Mouse (Mus musculus): ENCODE data around the gene Adamtsl1. TPM values are rescaled to one million over a fixed set of nuclear protein-coding genes. Genes with fewer than 3 reads are reported as not detected.

Gene Adamtsl1
- polyA plus RNA-seq, 1 experiment from 2014 or later, result 0.38 TPM

DNA sequence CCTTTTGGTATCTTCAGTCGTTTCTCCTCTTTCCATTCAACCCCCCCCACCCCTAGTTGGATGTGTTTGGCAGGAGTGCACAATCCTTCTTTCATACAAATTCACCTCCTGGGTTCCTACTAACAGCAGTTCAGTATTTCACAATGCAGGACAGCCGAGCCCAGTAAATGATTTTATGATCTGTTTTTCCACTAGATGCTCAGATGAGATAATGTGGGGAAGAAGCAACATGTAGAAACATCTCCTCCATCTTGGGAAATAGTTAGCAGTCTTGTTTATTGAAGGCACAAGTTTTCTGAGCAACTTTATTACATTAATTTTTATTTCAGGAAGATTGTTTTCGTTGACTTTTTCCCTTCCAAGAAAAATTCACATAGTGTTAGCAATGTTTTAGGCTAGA is 40.7 kb downstream of the Adamtsl1 start:
- 54% methylated on average over 3 of the region's 3 CpGs for WGBS (ENCODE audit: insufficient replicate concordance)
- DNase-seq, result no peak

DNA sequence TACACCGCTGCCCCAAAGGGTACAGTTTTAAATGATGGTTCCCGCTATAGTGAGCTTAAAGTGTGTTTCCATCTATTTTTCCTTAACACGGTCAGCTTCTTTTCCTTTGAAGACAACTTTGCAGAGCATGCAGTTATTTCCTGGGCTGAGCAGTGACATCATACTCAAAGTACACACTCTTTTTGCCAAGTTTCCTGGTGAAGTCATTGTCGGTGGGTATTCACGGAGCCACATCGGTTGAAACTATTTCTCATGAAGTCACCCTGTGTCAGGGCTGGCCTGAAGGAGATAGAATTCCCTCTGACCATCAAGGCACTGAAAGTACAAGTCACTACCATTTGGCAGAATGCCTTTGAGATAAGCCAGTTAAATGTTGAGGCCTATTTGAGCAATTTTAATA is 45.8 kb downstream of the Adamtsl1 start:
- no peak for TF ChIP-seq EP300 (IDR thresholded peaks at IDR 0.05; ENCODE audit: low read depth)
- TF ChIP-seq CTCF (IDR thresholded peaks at IDR 0.05; ENCODE audit: low read depth), result no peak
- Histone ChIP-seq H3K4me3 (ENCODE audit: low read depth, low read length) (no peak overlapping the region), H3K9ac (replicated peaks) (no peak overlapping the region), H3K4me1 (ENCODE audit: insufficient read depth) (no peaks in the 10 kb centered on the region), H3K27ac (ENCODE audit: low read depth) (no peak overlapping the region), H3K36me3 (replicated peaks; ENCODE audit: insufficient read depth, low read length) (no peaks in the 10 kb centered on the region), H3K27me3 (ENCODE audit: insufficient read depth, low read length) (no peaks in the 10 kb centered on the region), H3K9me3 (ENCODE audit: low read length) (no peaks in the 10 kb centered on the region), H3K4me2 (ENCODE audit: low read depth, low read length) (no peak overlapping the region)
- ATAC-seq (no peak), DNase-seq (no peak)
- WGBS (ENCODE audit: insufficient replicate concordance), result 73% methylated on average over 6 of the region's 6 CpGs

More for the DNA sequence above, 40.7 kb downstream of the Adamtsl1 start:
- ATAC-seq, result no peak
- H3K27ac ChIP-seq (ENCODE audit: low read depth), result no peak overlapping the region
- H3K4me1 ChIP-seq (ENCODE audit: insufficient read depth), result no peaks in the 10 kb centered on the region
- no peak overlapping the region for H3K4me3 ChIP-seq (ENCODE audit: low read depth, low read length)
- H3K9me3 ChIP-seq (ENCODE audit: low read length), result no peaks in the 10 kb centered on the region
- H3K9ac ChIP-seq (replicated peaks), result no peak overlapping the region
- H3K27me3 ChIP-seq (ENCODE audit: insufficient read depth, low read length), result no peaks in the 10 kb centered on the region
- no peaks in the 10 kb centered on the region for H3K36me3 ChIP-seq (replicated peaks; ENCODE audit: insufficient read depth, low read length)
- no peak overlapping the region for H3K4me2 ChIP-seq (ENCODE audit: low read depth, low read length)
- TF ChIP-seq CTCF (IDR thresholded peaks at IDR 0.05; ENCODE audit: low read depth) (no peak), EP300 (IDR thresholded peaks at IDR 0.05; ENCODE audit: low read depth) (no peak)

DNA sequence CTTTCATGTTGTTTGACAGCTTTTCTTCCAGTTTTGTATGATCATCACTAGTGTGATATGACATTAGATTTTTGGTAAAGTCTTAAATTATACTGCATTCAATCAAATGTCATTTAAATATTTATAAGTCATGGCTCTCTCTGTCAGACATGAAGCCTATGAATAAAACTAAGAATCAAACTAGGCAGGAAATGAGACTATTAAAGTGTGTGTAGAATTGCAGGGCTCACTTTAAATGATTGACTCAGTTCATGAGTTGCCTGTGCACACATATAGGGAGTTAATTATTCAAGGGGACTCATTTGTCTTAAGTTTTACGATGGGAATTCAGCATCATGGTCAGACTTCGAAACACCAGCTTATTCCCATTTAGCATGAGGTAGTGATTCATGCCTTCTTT is 71.5 kb downstream of the Adamtsl1 start:
- Histone ChIP-seq H3K4me1 (ENCODE audit: insufficient read depth) (no peaks in the 10 kb centered on the region), H3K27ac (ENCODE audit: low read depth) (no peak overlapping the region), H3K9ac (replicated peaks) (no peak overlapping the region), H3K27me3 (ENCODE audit: insufficient read depth, low read length) (no peaks in the 10 kb centered on the region), H3K4me2 (ENCODE audit: low read depth, low read length) (no peak overlapping the region), H3K9me3 (ENCODE audit: low read length) (no peaks in the 10 kb centered on the region), H3K4me3 (ENCODE audit: low read depth, low read length) (no peak overlapping the region), H3K36me3 (replicated peaks; ENCODE audit: insufficient read depth, low read length) (no peaks in the 10 kb centered on the region)
- WGBS (ENCODE audit: insufficient replicate concordance), result 91% methylated on average over 2 of the region's 2 CpGs
- DNase-seq (no peak), ATAC-seq (no peak)
- TF ChIP-seq EP300 (IDR thresholded peaks at IDR 0.05; ENCODE audit: low read depth), result no peak
- no peak for TF ChIP-seq CTCF (IDR thresholded peaks at IDR 0.05; ENCODE audit: low read depth)

DNA sequence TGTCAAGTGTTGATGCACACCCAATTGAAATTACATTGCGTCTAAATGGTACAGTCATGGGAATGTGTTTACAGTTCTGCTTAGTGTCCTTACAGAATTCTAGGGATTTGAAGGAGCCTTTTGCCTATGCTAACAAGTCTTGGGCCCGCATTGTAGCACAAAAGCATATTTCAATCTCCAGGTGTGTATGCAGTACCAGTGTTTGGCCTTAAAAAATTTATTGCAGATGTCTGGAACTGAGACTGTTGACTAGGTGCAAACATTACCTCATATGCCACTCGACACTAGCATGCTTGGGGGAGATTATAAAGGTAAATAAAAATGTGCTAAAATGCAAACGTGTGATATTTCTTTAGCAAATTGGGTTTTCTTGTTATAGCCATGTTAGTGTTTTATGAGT is 75.0 kb downstream of the Adamtsl1 start:
- Histone ChIP-seq H3K4me2 (ENCODE audit: low read depth, low read length) (no peak overlapping the region), H3K27ac (ENCODE audit: low read depth) (no peak overlapping the region), H3K27me3 (ENCODE audit: insufficient read depth, low read length) (no peaks in the 10 kb centered on the region), H3K9ac (replicated peaks) (no peak overlapping the region), H3K4me1 (ENCODE audit: insufficient read depth) (no peaks in the 10 kb centered on the region), H3K9me3 (ENCODE audit: low read length) (no peaks in the 10 kb centered on the region), H3K4me3 (ENCODE audit: low read depth, low read length) (no peak overlapping the region), H3K36me3 (replicated peaks; ENCODE audit: insufficient read depth, low read length) (no peaks in the 10 kb centered on the region)
- 67% methylated on average over 4 of the region's 4 CpGs for WGBS (ENCODE audit: insufficient replicate concordance)
- no peak for ATAC-seq
- TF ChIP-seq EP300 (IDR thresholded peaks at IDR 0.05; ENCODE audit: low read depth) (no peak), CTCF (IDR thresholded peaks at IDR 0.05; ENCODE audit: low read depth) (no peak)
- no peak for DNase-seq

DNA sequence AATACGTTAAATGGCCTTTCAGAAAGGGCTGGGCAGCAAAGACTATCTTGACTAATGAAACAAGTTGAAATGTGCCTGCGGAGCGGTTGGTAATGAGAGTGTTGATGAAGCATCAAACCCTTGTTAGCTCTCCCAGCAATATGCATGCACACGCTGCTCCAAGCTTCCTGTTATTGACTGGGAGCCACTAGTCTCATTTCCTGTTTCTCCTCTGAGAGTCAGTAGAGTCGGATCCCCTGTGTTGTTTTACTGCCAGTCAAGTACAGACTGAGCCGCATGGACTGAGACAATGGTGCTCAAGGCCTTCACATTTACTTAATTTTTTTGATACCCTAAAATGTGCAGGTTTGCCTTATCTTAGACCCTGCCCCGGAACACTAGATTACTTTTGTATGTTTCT is 77.1 kb downstream of the Adamtsl1 start:
- H3K27ac ChIP-seq (ENCODE audit: low read depth), result no peak overlapping the region
- DNase-seq (no peak), ATAC-seq (no peak)
- WGBS (ENCODE audit: insufficient replicate concordance), result 45% methylated on average over 7 of the region's 7 CpGs
- H3K4me3 ChIP-seq (ENCODE audit: low read depth, low read length), result no peak overlapping the region
- H3K4me1 ChIP-seq (ENCODE audit: insufficient read depth), result no peaks in the 10 kb centered on the region
- no peak for TF ChIP-seq EP300 (IDR thresholded peaks at IDR 0.05; ENCODE audit: low read depth)
- TF ChIP-seq CTCF (IDR thresholded peaks at IDR 0.05; ENCODE audit: low read depth), result no peak
- H3K4me2 ChIP-seq (ENCODE audit: low read depth, low read length), result no peak overlapping the region
- no peaks in the 10 kb centered on the region for H3K9me3 ChIP-seq (ENCODE audit: low read length)
- H3K27me3 ChIP-seq (ENCODE audit: insufficient read depth, low read length), result no peaks in the 10 kb centered on the region
- no peak overlapping the region for H3K9ac ChIP-seq (replicated peaks)
- H3K36me3 ChIP-seq (replicated peaks; ENCODE audit: insufficient read depth, low read length), result no peaks in the 10 kb centered on the region

DNA sequence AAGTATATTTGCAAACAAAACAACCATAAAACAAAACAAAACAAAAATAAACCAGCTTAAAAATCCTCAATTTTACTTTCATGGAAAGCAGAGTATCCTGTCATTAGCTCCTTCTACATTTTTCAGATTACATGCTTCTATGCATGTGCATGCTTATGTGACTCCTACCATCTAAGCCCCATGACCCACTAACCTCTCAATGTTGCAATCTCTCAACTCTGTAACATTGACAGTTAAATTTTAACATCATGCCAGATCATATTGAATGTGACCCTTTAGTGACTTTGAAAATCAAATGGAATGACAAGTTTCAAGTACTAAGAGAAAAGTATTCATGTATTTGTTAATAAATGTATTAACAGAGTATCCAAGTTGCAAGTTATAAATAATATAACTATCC is 80.2 kb downstream of the Adamtsl1 start:
- Histone ChIP-seq H3K27me3 (ENCODE audit: insufficient read depth, low read length) (no peaks in the 10 kb centered on the region), H3K36me3 (replicated peaks; ENCODE audit: insufficient read depth, low read length) (no peaks in the 10 kb centered on the region), H3K9ac (replicated peaks) (no peak overlapping the region), H3K9me3 (ENCODE audit: low read length) (no peaks in the 10 kb centered on the region), H3K4me1 (ENCODE audit: insufficient read depth) (no peaks in the 10 kb centered on the region), H3K4me3 (ENCODE audit: low read depth, low read length) (no peak overlapping the region), H3K4me2 (ENCODE audit: low read depth, low read length) (no peak overlapping the region), H3K27ac (ENCODE audit: low read depth) (no peak overlapping the region)
- ATAC-seq (peak; percentile 76), DNase-seq (no peak)
- TF ChIP-seq CTCF (IDR thresholded peaks at IDR 0.05; ENCODE audit: low read depth) (no peak), EP300 (IDR thresholded peaks at IDR 0.05; ENCODE audit: low read depth) (no peak)

DNA sequence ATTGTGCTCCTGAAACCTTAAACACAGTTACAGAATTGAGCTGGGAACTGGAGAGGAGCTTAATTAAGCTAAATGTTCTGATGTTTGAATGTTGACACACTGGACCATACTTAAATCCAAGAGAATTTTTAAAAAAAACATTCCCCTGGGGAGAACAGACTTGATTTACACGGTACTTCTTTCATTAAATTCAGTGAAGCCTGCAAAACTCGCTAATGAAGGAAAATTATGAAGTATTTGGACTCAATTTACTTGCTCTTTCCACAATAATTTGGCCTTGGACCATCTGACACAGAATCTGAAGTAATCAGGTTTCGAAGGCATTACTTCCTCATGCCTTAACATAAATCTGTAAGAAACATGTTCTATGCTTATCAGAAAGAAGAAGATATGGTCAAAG is 99.4 kb downstream of the Adamtsl1 start:
- H3K4me1 ChIP-seq (ENCODE audit: insufficient read depth), result no peaks in the 10 kb centered on the region
- H3K27me3 ChIP-seq (ENCODE audit: insufficient read depth, low read length), result no peaks in the 10 kb centered on the region
- H3K9me3 ChIP-seq (ENCODE audit: low read length), result no peaks in the 10 kb centered on the region
- no peak overlapping the region for H3K9ac ChIP-seq (replicated peaks)
- H3K27ac ChIP-seq (ENCODE audit: low read depth), result no peak overlapping the region
- H3K4me2 ChIP-seq (ENCODE audit: low read depth, low read length), result no peak overlapping the region
- no peak for TF ChIP-seq EP300 (IDR thresholded peaks at IDR 0.05; ENCODE audit: low read depth)
- no peak for TF ChIP-seq CTCF (IDR thresholded peaks at IDR 0.05; ENCODE audit: low read depth)
- H3K4me3 ChIP-seq (ENCODE audit: low read depth, low read length), result no peak overlapping the region
- no peaks in the 10 kb centered on the region for H3K36me3 ChIP-seq (replicated peaks; ENCODE audit: insufficient read depth, low read length)
- DNase-seq (no peak), ATAC-seq (no peak)
- 65% methylated on average over 3 of the region's 3 CpGs for WGBS (ENCODE audit: insufficient replicate concordance)

Measured in liver, postnatal 0 days (tissue).